Mouse (Mus musculus) erythroblast, embryonic 14.5 days (primary cell): ENCODE results near the gene Sesn1.

Experiments
- GATA1 ChIP-seq: IDR thresholded peaks from 2 replicates; pipeline ENCODE4 v1.6.1; 2012; ENCODE audit warnings: low read length, inconsistent platforms, mixed read lengths
- TAL1 ChIP-seq: IDR thresholded peaks from 3 replicates; pipeline ENCODE4 v1.6.1; 2012; ENCODE audit warnings: low read length, inconsistent platforms, mixed read lengths

DNA sequence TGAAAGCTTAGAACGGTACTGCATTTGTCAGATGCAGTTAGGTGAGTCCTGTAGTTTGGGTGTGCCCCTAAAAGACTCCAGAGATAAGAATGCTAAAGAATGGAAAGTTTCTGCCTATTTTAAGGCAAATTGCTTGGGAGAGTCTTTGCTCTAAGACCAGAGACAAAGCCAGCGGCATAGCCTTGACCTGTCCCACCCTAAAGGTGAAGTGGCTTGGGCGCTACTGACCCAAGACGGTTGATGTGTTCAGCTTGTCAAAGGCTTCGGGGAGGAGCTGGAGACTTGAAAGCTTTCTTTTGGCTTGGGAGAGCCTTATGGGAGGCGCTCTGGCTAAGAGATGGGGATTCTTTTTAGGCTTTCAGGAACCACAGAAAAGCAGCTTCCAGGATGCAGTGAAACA, 17.4 kb upstream of the Sesn1 start:
- no peak for TF ChIP-seq TAL1
- TF ChIP-seq GATA1, result no peak
